Mouse (Mus musculus) frontal cortex, postnatal 10 days (tissue): ENCODE data around the gene 4921524J17Rik.

ENCODE experiments used
- DNase-seq, 2 experiments: peaks; one replicate each; pipeline ENCODE4 v3.0.0; 2022; ENCODE audit warnings: low spot score in 2 of 2, mixed read lengths in 1 of 2

4921524J17Rik gene

DNA sequence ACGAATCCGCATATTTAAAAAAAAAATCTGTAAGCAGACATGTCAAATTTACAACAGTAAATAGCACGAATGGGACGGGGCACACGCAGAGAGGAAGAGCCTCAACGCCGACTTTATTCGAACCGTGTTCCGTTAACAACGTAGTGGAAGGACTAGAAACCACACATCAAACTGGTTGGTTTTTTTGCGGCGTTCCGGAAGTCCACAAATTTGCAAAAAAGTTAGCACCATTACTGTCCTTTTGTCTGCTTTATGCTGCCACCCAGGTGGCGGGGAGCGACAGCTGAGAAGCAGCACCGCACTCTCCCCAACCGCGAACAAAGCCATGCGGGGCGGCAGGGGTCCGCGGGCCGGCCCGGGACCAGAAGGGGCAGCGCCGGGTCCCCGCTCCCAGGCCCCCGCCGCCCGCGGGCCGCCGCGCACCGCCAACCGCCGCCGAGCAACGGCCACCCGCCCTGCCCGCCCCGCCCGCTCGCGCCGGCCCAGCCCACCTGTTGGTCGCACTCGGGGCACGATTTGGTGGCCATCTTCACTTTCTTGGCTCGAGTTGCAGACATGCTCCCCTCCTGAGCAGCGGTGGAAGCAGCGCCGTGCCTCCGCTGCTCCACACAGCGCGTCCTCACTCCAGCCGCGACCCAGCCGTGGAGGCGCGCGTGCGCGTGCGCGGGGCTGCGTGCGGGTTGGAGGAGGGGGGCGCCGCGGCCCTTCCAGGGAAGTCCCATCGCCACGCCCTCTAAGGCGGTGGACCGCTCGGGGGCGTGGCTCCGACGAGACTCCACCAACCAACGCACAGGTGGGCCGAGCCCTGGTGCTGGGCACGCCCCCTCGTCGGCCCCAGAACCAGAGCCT lies at the start of gene 4921524J17Rik:
Gene 4921524J17Rik (minus strand): TSS at position 666 of the 849 bp plus-strand sequence.
- DNase-seq: peak; percentile 96 to 98

DNA sequence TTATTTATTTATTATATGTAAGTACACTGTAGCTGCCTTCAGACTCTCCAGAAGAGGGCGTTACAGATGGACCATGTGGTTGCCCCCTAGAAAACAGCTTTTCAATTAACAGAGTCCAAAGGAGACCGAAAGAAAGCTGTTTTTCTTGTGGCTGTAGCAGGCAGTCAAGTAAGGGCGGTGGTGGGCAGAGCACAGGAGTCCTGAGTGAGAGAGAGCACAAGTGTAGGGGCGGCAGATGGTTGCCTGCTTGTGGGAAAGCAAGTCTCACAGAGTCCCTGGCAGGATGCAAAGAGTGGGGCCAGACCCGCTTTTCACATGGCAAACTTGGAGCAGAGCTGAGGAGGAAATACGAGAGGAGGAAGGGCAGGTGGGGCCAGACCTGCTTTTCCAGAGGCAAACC lies 49.8 kb upstream of the 4921524J17Rik start:
- DNase-seq: no peak

DNA sequence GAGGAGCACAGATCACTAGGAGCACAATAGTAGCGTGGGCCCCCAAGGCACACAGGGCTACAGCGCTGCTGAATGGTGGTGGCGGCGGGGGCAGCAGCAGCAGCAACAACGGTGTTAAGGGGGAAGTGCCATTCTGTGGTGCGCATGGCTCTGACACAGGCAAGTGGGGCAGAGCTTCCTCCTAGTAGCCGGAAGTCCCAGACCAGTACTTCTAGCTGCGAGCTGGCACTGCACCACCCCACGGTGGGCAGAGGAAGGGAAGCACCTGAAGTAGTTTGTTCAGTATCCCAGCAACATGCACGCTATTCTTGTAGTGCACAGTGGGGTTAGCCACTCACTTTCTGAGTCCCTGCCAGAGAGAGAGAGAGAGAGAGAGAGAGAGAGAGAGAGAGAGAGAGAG lies 49.3 kb upstream of the 4921524J17Rik start:
- DNase-seq: peak; percentile 22 to 28

DNA sequence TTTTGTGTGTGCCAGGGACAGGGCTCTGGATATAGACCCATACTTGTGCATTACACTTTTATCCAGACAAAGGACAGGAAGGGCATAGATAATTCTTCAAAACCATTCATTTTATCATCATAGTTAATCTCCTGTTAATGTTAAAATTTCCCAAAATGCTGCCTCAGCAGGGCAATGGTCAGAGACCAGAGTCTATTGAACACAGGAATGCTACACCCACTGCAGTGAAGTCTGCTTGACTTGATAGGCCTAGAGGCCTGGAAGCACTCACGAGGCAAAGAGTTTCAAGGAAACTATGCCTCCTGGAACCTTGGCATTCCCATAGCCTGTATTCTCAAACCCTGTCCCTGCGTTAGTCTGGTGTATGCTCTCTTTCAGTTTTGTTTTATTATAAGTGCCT lies 47.1 kb upstream of the 4921524J17Rik start:
- no peak for DNase-seq

DNA sequence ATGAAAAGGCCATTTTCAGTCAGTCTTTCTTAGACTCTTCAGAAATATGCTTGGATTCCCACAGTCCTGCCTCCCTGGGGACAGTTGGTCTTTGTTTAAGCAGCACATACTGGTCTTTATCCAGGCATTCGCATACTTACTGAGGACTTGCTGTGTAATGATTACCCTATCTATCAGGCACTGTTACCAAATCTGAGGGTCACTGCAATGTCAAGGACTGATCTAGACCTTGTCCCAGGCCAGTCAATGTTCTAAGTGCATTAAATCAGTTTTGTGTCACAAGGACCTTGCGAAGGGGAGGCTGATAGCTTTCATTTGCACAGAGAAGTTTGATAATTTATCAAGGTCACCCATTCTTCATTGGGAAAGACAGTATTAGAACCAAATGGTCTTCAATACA lies 45.8 kb upstream of the 4921524J17Rik start:
- DNase-seq: no peak

DNA sequence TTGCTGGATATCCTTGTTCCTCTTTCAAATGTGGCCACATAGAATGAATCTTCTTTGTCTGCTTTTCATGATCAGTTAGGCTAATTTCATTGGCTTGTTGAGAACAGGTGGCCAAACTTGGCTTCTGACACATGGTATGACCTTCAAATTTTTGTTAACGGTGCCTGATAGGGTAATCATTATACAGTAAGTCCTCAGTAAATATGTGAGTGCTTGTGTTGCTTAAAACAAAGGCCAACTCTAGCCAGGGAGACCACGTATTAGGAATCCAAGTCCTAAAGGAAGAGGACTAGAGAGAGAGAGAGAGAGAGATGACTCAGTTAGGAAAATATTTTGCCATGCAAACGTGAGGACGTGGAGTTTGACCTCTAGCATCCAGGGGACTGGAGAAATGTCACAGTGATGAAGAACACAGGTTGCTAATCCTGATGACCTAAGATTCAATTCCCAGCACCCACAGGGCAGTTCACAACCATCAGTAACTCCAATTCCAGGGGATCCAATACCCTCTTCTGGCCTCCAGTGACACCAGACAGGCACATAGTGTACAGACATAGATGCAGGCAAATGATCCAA lies 44.4 kb upstream of the 4921524J17Rik start:
- no peak for DNase-seq

DNA sequence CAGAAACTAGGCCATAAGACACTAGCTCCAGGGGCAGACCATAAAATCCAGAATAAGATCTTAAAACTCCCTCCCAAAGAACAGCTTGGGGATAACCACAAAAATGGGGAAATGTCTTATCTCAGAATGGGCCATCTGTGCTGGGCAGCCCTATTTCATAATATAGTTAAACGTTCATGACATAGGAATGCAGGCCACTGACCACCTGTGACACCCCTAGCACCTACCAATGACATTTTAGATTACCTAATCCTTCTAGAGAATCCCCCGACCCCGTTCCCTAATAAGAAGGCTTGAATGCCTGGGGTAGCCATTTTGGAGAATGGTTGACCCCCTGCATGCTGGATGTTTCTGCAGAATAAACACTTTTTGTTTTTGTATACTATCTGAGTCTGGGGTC lies 42.3 kb upstream of the 4921524J17Rik start:
- DNase-seq: no peak

DNA sequence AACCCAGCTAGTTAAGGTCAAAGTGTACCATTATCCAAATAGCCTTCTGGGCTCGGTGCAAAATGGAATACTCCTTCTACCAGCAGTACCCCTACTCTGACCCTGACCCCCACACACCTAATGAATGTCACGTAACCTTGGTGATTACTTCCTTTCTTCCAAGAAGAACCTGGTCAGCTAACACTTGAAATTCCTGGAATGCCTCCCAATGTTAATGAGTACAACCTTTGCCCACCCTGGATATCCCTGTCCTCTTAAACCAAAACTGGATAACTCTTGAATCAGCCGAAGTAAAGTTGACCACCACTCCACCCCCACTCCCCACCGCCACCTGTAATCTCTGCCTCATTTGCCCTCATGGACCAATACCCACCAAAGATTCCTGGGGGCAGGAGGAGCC lies 40.6 kb upstream of the 4921524J17Rik start:
- no peak for DNase-seq

DNA sequence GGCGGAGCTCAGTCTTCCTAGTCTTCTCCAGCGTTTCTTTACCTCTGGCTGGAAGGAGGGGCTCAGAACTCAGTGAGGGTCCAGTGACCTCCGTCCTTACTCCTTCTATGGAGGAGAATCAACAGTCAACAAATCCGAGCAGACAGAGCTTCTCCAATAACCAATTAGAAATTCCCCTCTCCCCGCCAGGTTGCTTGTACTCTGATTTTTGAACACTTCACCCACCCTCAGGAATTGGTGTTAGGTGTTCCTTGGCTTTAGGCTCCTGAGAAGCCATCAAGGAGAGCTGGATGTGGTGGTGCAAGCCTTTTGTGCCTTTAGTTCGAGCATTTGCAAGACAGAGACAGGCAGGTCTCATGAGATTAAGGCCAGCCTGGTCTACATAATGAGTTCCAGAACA lies 40.2 kb upstream of the 4921524J17Rik start:
- no peak for DNase-seq

DNA sequence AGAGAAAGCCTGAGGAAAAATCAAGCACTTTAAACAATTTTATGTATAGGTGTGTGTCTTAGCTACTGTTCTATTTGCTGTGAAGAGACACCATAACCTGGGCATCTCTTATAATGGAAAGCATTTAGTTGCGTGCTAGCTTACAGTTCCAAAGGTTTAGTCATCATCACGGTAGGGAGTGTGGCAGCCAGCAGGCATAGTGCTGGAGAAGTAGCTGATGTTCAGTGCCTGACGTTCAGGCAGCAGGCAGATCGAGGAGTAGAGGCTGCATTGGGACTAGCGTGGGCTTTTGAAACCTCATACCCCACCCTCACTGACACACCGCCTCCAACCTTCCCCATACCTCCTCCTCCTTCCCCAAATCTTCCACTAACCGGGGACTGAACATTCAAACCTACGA lies 38.1 kb upstream of the 4921524J17Rik start:
- DNase-seq: no peak

DNA sequence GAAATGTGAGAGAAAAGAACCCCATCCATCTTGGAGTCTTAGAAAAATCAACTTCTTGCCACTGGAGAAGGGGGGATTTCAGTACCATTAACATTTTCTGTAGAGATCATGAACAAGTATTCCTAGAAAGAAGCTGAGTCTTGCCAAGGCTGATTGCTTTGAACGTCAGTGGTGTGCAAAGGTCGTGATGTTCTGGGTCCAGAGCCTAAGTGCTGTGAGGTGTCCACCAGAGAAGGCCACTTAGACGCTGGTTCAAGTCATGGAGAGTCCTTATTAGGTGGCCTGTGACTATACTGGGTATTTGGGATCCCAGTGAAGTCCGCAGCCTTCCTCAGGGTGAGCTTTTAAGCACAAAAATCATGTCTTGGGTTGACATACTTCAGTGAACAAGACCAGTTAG lies 33.4 kb upstream of the 4921524J17Rik start:
- no peak for DNase-seq

DNA sequence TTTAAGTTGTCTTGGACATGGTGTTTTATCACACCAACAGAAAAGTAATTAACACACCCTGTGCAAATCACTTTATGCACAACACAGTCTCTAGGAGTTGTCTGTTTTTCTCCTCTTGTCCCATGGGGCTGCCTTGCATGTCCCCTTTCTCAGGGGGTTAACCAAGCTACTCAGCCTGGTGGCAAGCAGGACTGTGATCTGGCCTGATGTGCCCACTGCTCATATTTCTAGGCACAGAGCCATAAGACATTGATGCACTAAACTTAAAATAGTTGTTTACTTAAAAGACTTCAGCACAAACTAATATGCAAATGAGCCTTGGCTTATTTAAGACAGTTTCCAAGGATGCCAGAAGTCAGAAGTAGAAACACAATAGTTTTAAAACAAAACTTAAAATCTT lies 31.7 kb upstream of the 4921524J17Rik start:
- DNase-seq: no peak

DNA sequence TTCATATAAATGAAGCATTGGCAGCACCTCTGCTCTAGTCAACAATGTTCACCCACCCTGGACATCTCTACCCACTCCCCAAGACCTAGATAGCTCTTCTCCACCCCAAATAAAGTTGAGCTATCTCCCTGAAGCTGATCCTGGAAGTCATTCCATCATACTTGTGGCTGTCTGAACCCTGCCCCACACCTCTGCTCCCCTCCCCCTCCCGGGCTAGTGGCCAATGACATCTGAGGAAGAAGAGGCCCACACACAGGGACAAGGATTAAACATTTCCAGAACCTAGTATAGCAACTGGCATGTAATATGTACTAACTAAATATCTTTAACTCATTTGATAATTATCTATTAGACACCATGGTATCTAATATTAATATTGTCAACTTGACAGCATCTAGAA lies 29.8 kb upstream of the 4921524J17Rik start:
- DNase-seq: no peak

DNA sequence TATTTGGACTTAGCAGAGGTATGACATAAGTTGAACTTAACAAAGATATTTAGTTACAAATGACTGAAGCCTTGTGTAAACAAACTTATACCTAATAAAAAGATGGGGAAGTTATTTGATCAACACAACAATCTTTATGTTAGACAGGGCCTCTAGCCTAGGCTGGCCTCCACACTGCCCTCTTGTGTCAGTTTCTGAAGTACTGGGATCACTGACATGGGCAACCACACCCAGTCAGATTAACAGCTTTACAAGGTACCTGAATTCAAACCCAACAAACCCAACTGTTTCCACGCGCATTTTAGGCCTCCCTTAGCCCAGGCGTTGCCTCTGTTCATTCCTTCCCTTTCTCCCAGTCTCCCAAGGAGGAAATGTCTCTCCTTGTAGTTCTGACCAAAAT lies 28.7 kb upstream of the 4921524J17Rik start:
- DNase-seq: no peak

DNA sequence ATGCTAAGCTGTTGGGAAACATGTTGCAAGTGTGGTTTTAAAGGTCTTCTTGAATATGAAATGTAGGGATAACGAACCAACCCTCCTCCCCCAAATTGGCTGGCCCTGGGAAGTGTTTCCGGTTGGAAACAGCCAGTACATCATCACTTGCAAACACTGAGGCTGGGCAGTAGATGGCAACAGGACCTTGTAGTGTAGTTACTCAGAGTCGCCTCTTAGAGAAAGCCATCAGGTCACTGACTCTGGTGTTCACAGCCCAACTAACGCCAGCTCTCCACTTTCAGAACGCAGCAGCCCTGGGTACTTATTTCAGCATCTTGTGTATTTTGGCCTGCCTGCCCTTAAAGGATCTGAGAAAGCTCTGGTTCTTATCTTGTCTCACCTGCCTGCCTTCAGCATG lies 28.2 kb upstream of the 4921524J17Rik start:
- DNase-seq: no peak

DNA sequence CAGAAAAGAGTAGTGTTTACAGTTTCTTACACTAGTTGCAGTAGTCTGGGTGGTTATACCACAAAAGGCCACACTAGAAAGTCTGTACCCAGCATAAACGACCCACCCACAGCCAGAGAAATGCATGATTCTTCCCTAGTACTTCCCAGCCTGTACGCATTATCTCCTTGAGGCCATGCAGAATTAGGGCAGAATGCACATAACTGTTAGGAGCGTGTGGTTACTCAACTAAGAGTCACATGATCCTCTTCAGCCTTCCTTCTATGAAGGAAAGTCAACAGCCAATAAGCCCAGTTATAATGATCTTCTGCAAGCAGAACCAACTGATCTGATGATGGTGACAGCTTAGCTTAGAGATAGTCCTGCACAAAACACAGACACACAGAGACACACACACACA lies 26.9 kb upstream of the 4921524J17Rik start:
- DNase-seq: no peak

DNA sequence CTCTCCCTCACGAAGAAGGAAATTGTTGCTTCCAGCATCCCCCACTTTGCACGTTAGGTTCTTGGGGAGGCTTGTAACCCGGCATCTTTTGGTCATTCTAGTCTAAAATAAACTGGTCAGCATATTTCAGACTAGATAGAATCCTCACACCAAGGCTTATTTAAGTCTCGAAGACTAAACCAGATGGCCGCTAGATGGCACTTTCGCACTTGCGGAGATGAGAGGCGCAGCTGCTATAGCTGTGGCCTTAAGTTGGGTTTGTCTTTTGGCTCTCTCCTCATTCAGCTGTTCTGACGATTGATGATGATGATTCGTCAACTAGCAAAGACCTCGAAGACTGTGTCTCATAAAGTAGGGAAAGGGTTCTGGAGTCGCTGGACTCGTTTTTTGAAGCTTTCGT lies 23.9 kb upstream of the 4921524J17Rik start:
- DNase-seq: peak in 1 of 2 experiments; percentile 50

DNA sequence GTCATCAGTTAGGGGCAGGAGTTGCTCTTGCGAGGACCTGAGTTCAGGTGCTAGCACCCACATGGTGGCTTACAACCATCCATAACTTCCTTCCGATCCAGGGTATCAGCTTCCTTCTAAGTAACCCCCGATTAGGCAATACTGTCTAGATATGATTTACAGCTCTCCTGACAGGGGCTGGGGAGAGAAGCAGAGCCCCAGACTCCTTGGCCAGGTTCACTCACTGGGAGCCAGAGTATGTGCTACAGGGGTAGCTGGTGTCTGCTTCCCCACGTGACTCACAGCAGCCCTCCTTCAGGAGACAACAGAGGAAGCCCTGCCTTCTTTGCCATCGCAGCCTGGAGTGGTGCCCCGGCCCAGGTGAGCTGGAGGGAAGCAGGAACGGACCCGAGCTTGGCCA lies 22.1 kb upstream of the 4921524J17Rik start:
- DNase-seq: no peak

DNA sequence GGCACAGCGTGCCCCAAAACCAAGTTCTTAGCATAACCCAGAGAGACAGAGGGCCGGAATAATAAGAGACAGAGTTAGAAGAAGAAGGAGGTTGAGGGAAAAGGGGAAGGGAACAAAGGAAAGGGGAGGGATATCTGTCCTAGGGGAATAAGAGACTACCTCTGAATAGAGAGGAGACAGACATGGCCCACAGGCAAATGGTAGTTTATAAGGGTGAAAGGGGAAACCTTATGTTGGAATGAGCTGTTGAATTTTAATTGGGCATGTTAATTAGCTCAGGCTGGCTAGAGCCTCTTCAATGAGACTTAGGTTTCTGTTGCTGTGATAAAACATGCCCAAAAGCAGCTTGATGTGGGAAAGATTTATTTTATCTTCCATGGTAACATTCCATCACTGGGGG lies 20.6 kb upstream of the 4921524J17Rik start:
- no peak for DNase-seq

DNA sequence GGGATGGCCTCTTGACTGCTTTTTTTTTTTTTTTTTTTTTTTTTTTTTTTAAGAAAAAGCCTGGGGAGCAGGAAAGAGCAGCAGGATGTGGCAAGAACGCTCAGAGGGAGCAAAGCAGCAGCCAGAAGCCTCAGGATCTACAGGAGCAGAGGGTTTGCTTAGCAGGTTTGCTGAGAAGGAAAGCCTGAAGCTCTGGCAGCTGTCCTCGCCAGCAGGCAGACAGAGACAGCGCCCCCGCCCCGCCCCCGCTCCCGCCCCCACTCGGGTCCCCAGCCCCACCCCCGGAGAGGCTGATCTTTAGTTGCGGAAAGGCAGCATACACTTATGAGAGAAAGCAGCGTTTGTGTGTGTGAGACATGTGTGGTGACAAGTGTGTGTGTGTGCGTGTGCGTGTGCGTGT lies 19.7 kb upstream of the 4921524J17Rik start:
- no peak for DNase-seq

DNA sequence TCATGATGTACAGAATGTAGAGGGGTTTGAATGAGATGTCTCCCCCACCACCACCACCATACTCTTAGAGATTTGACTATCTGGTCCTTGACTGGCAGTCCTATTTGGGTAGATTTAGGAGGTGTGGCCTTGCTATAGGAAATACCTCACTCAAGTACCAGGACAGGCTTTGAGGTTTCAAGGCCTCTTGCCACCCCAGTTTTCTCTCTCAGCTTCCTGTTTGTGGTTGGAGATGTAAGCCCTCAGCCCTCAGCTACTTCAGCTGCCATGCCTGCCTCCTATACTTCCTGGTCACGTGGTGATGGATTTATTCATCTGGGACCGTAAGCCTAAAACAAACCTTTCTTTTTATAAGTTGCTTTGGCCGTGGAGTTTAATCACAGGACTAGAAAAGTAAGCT lies 17.7 kb upstream of the 4921524J17Rik start:
- DNase-seq: no peak

DNA sequence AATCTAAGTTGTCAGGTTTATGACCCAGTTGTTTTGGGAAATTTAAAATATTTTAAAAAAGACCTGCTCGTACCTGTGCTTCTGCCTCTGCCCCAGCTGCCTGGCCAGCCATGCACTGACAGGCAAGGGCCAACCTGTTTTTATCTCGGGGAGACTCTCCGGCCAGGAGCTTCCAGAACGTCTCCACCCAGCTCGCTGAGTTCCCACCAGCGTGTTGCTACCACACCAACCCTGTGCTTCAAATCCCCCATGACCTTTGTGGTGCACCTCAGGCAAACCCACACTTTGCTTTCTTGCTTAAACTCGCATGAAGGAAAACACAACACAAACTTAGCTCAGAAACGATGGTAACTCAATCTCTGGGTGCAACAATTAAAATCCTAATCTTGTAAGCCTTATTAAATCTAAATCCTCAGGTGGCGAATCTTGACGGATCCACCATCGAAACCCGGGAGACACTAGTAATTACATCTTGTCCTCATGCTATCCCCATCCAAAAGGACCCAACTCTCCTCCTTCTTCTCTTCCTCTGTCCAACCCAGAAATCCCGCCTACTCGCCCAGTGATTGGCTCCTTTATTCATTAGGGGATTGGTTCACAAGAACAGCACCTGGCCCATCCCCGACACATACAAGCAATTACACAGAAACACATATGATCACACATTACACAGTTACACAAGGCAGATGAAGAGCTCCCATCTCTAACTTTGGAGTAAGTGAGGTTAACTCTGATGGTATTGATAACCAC lies 13.5 kb upstream of the 4921524J17Rik start:
- no peak for DNase-seq

DNA sequence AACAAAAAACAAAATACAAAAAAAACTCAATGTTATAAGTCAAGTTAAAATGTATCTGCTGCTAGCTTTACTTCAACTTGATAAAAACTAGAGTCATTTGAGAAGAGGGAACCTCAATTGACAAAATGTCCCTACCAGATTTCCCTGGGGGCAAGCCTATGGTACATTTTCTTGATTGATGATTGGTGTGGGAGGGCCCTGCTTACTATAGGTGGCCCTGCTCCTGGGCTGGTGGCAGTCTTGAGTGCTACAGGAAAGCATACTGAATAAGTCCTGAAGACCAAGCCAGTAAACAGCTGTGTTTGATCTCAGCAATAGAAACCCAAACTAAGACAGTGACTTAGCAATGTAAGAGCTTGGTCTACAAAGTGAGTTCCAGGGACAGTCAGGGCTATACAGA lies 11.5 kb upstream of the 4921524J17Rik start:
- no peak for DNase-seq
